Mouse (Mus musculus): ENCODE measurements around the gene Cdcp1. TPM values are rescaled to one million over a fixed set of nuclear protein-coding genes. Genes with fewer than 3 reads are reported as not detected.

Cdcp1 gene
- not detected for polyA plus RNA-seq (2017; shearing (Covaris generic))

GRCm38 (mm10) chr9:123215621-123216440, at the start of gene Cdcp1:
Gene Cdcp1, minus strand, starts transcription at chr9:123216038.

GRCm38 (mm10) chr9:123260611-123261021, 44.8 kb upstream of the Cdcp1 start, which contains the start of gene Tmem158:
Gene Tmem158, minus strand, starts transcription at chr9:123260764.

GRCm38 (mm10) chr9:123150241-123151020, 65.4 kb downstream of the Cdcp1 start, which contains the start of gene Clec3b:
Gene Clec3b, plus strand, starts transcription at chr9:123150946.

Other genes starting within 250 kb of the Cdcp1 start
- gene Tmem42, start 194.7 kb downstream of the Cdcp1 start, polyA plus RNA-seq (2017; shearing (Covaris generic)), result 28.0 TPM
- 0.46 TPM for gene Tgm4, start 181.3 kb downstream of the Cdcp1 start, polyA plus RNA-seq (2017; shearing (Covaris generic))
- gene Zdhhc3, start 102.8 kb downstream of the Cdcp1 start, polyA plus RNA-seq (2017; shearing (Covaris generic)), result 68.6 TPM
- 55.5 TPM for gene Exosc7, start 102.8 kb downstream of the Cdcp1 start, polyA plus RNA-seq (2017; shearing (Covaris generic))
- not detected for gene Clec3b, start 65.1 kb downstream of the Cdcp1 start, polyA plus RNA-seq (2017; shearing (Covaris generic))
- 2.0 TPM for gene Tmem158, start 44.7 kb upstream of the Cdcp1 start, polyA plus RNA-seq (2017; shearing (Covaris generic))
- gene Lars2, start 150.9 kb upstream of the Cdcp1 start, polyA plus RNA-seq (2017; shearing (Covaris generic)), result 488 TPM